ENCODE assay signal across 8 mouse cellular contexts in the genomic region with DNA sequence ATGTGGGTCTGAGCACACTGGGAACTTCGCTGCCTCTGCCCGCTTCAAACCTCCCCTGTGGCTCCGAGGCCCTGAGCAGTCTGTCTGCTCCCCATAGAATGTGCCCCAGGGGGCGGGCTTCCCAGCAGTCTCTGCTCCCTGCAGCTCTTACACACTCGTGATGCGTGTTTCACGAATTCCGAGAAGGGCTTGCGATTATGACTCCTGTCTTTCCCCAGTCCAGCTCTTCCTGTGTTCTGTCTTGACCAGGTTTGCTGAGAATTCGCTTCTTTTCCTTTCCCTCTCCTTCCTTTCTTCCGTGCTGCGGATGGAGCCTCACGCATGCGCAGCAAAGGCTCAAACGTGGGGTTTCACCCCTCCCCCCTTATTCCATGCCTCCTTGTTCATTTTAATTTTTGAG. TPM values are rescaled to one million over a fixed set of nuclear protein-coding genes. Genes with fewer than 3 reads are reported as not detected.
DNase-seq lines count a peak whose midpoint lies in the region; ATAC-seq lines count a peak whose summit lies in the region.

No protein-coding gene starts in this region.

- H3K4me2 ChIP-seq in heart, embryonic 11.5 days: 0 out of 2 replicates have a peak overlapping the region, but pooled peaks have one; percentile 10
- H3K4me2 ChIP-seq in heart, embryonic 15.5 days: peak overlapping the region; percentile 30; the same call in 1 of the 2 replicates
- peak overlapping the region; percentile 31 for H3K4me2 ChIP-seq in liver, embryonic 13.5 days

- 56% methylated on average over 15 of the region's 15 CpGs for WGBS in heart, embryonic 11.5 days (ENCODE audit: insufficient replicate concordance)
- WGBS in heart, embryonic 15.5 days: 61% methylated on average over 15 of the region's 15 CpGs
- WGBS in liver, embryonic 13.5 days (ENCODE audit: insufficient replicate concordance): 46% methylated on average over 15 of the region's 15 CpGs

- H3K27me3 ChIP-seq in heart, embryonic 11.5 days (ENCODE audit: control insufficient read depth, insufficient read depth, low read length): no peaks in the 10 kb centered on the region
- H3K27me3 ChIP-seq in heart, embryonic 15.5 days: no peaks in the 10 kb centered on the region
- no peaks in the 10 kb centered on the region for H3K27me3 ChIP-seq in liver, embryonic 13.5 days

- H3K4me3 ChIP-seq in heart, embryonic 11.5 days (ENCODE audit: low read depth, low read length): no peak overlapping the region
- H3K4me3 ChIP-seq in heart, embryonic 15.5 days: 0 out of 2 replicates have a peak overlapping the region, but pooled peaks have one; percentile 12
- no peak overlapping the region for H3K4me3 ChIP-seq in liver, embryonic 13.5 days (replicated peaks)

- peaks cover 34% of the 10 kb centered on the region for H3K4me1 ChIP-seq in heart, embryonic 11.5 days (ENCODE audit: control insufficient read depth, insufficient read depth, low read length)
- H3K4me1 ChIP-seq in heart, embryonic 15.5 days (replicated peaks): peaks cover 31% of the 10 kb centered on the region
- H3K4me1 ChIP-seq in liver, embryonic 13.5 days (replicated peaks): peaks cover 59% of the 10 kb centered on the region

- H3K27ac ChIP-seq in heart, embryonic 11.5 days (ENCODE audit: low read depth, low read length): no peak overlapping the region
- H3K27ac ChIP-seq in heart, embryonic 15.5 days: no peak overlapping the region
- no peak overlapping the region for H3K27ac ChIP-seq in liver, embryonic 13.5 days

- H3K36me3 ChIP-seq in heart, embryonic 11.5 days (ENCODE audit: control insufficient read depth, insufficient read depth, low read length): no peaks in the 10 kb centered on the region; the same call in none of the 2 replicates
- no peaks in the 10 kb centered on the region for H3K36me3 ChIP-seq in heart, embryonic 15.5 days
- H3K36me3 ChIP-seq in liver, embryonic 13.5 days: peaks cover 3% of the 10 kb centered on the region

- ATAC-seq in heart, embryonic 11.5 days (replicated peaks; ENCODE audit: insufficient number of reproducible peaks, low FRiP score, low TSS enrichment): no peak
- no peak for ATAC-seq in heart, embryonic 15.5 days (replicated peaks; ENCODE audit: insufficient number of reproducible peaks, insufficient read depth, low FRiP score, low read depth)
- no peak for ATAC-seq in liver, embryonic 13.5 days (ENCODE audit: low read depth)
- no peak for ATAC-seq in monocyte, adult 5-6 weeks (replicated peaks; ENCODE audit: insufficient number of reproducible peaks, low FRiP score, low TSS enrichment, poor library complexity, severe bottlenecking)

- no peak for DNase-seq in heart, adult 9 months (ENCODE audit: low spot score in 2 of 2)
- DNase-seq in thymus, postnatal 14 days: peak; percentile 27
- DNase-seq in thymus, postnatal 0 days (ENCODE audit: low spot score): no peak
- DNase-seq in liver, embryonic 13.5 days: no peak
- no peak for DNase-seq in retina, embryonic 14.5 days (ENCODE audit: low spot score)

- H3K9me3 ChIP-seq in heart, embryonic 11.5 days (replicated peaks; ENCODE audit: control insufficient read depth, low read length): no peaks in the 10 kb centered on the region
- no peaks in the 10 kb centered on the region for H3K9me3 ChIP-seq in heart, embryonic 15.5 days (replicated peaks)
- H3K9me3 ChIP-seq in liver, embryonic 13.5 days (replicated peaks): no peaks in the 10 kb centered on the region

- no peak overlapping the region for H3K9ac ChIP-seq in heart, embryonic 11.5 days (ENCODE audit: low read depth, low read length)
- no peak overlapping the region for H3K9ac ChIP-seq in heart, embryonic 15.5 days
- H3K9ac ChIP-seq in liver, embryonic 13.5 days: no peak overlapping the region

RNA-seq across cellular contexts. Expression of a gene that starts 54.1 kb away (rescaled TPM):
- 16.1 and 24.5 TPM in 2 replicates for polyA plus RNA-seq in heart, embryonic 11.5 days (2014; fragmentation: Nextera tagmentation; extraction: Ambion mirVana)
- polyA plus RNA-seq in thymus, postnatal 0 days (2015; fragmentation: Nextera tagmentation; extraction: Ambion mirVana): 4.6 and 5.8 TPM in 2 replicates
- 11.7 and 12.7 TPM in 2 replicates for polyA plus RNA-seq in heart, embryonic 15.5 days (2015; fragmentation: Nextera tagmentation; extraction: Ambion mirVana)
- polyA plus RNA-seq in liver, embryonic 13.5 days (2015; fragmentation: Nextera tagmentation; extraction: Ambion mirVana): 2.9 and 3.2 TPM in 2 replicates
- total RNA-seq in monocyte, adult 5-6 weeks (2017): 107 to 198 TPM (median 140 TPM) in 3 replicates

RNA-seq across cellular contexts. Expression of a gene that starts 54.5 kb away (rescaled TPM):
- 19.6 and 21.6 TPM in 2 replicates for polyA plus RNA-seq in heart, embryonic 11.5 days (2014; fragmentation: Nextera tagmentation; extraction: Ambion mirVana)
- polyA plus RNA-seq in thymus, postnatal 0 days (2015; fragmentation: Nextera tagmentation; extraction: Ambion mirVana): 1.7 and 2.2 TPM in 2 replicates
- polyA plus RNA-seq in heart, embryonic 15.5 days (2015; fragmentation: Nextera tagmentation; extraction: Ambion mirVana): 22.5 and 25.7 TPM in 2 replicates
- polyA plus RNA-seq in liver, embryonic 13.5 days (2015; fragmentation: Nextera tagmentation; extraction: Ambion mirVana): 1.2 and 1.4 TPM in 2 replicates
- not detected in 3 replicates for total RNA-seq in monocyte, adult 5-6 weeks (2017)
